Mouse (Mus musculus) midbrain, embryonic 15.5 days (tissue): ENCODE measurements at regions not wholly inside any gene's neighbourhood (a gene's known extent, or its start where the extent isn't known, plus 50 kb on each side); places are given as distances from the start of the nearest gene placed in this dataset.

Experiments used
- ATAC-seq: fragments of 200-750 bp; cut with Nextera tagmentation; replicated peaks from 2 replicates; pipeline ENCODE4 v1.8.0; 2017; ENCODE audit warnings: moderate TSS enrichment
- H3K27ac ChIP-seq: fragments of 300-500 bp; sonication (generic); 2 replicates; pipeline ENCODE4 v1.5.1; 2015; ENCODE audit warnings: mild to moderate bottlenecking, inconsistent platforms
- H3K27me3 ChIP-seq: fragments of 300-500 bp; sonication (generic); replicated peaks from 2 replicates; pipeline ENCODE4 v1.6.1; 2015; ENCODE audit warnings: inconsistent platforms
- H3K36me3 ChIP-seq: fragments of 300-500 bp; sonication (generic); replicated peaks from 2 replicates; pipeline ENCODE4 v1.6.1; 2015; ENCODE audit warnings: inconsistent platforms
- H3K4me1 ChIP-seq: fragments of 300-500 bp; sonication (generic); 2 replicates; pipeline ENCODE4 v1.6.1; 2015; ENCODE audit warnings: inconsistent platforms
- H3K4me2 ChIP-seq: fragments of 300-500 bp; sonication (generic); 2 replicates; pipeline ENCODE4 v1.6.1; 2015; ENCODE audit warnings: inconsistent platforms, mild to moderate bottlenecking, moderate library complexity
- H3K4me3 ChIP-seq: fragments of 300-500 bp; sonication (generic); 2 replicates; pipeline ENCODE4 v1.5.1; 2015; ENCODE audit warnings: mild to moderate bottlenecking, inconsistent platforms
- H3K9ac ChIP-seq: fragments of 300-500 bp; sonication (generic); 2 replicates; pipeline ENCODE4 v1.6.1; 2015; ENCODE audit warnings: mild to moderate bottlenecking, inconsistent platforms
- H3K9me3 ChIP-seq: fragments of 300-500 bp; sonication (generic); 2 replicates; pipeline ENCODE4 v1.6.1; 2016; ENCODE audit warnings: inconsistent platforms
- WGBS: fragments of 180-500 bp; shearing (Covaris S2); methylation state at CpG from one replicate; pipeline ENCODE4 v1.1.7; 2015; ENCODE audit warnings: mixed read lengths; 5-methylcytosine and 5-hydroxymethylcytosine counted together

GRCm38 (mm10) chr1:184590634-184591033 lies 141.8 kb downstream of the Hlx start:
- no peak overlapping the region for H3K27ac ChIP-seq
- no peak overlapping the region for H3K4me2 ChIP-seq
- no peaks in the 10 kb centered on the region for H3K36me3 ChIP-seq
- ATAC-seq: no peak
- no peaks in the 10 kb centered on the region for H3K27me3 ChIP-seq
- WGBS: 71% methylated on average over 7 of the region's 7 CpGs
- H3K4me3 ChIP-seq: no peak overlapping the region
- no peaks in the 10 kb centered on the region for H3K9me3 ChIP-seq
- no peaks in the 10 kb centered on the region for H3K4me1 ChIP-seq
- no peak overlapping the region for H3K9ac ChIP-seq

GRCm38 (mm10) chr1:184589277-184589676 lies 143.1 kb downstream of the Hlx start:
- Histone ChIP-seq H3K9ac (no peak overlapping the region), H3K9me3 (no peaks in the 10 kb centered on the region), H3K36me3 (no peaks in the 10 kb centered on the region), H3K4me3 (no peak overlapping the region), H3K4me1 (no peaks in the 10 kb centered on the region), H3K4me2 (no peak overlapping the region), H3K27me3 (no peaks in the 10 kb centered on the region), H3K27ac (no peak overlapping the region)
- ATAC-seq: no peak
- WGBS: 80% methylated on average over 4 of the region's 4 CpGs

DNA sequence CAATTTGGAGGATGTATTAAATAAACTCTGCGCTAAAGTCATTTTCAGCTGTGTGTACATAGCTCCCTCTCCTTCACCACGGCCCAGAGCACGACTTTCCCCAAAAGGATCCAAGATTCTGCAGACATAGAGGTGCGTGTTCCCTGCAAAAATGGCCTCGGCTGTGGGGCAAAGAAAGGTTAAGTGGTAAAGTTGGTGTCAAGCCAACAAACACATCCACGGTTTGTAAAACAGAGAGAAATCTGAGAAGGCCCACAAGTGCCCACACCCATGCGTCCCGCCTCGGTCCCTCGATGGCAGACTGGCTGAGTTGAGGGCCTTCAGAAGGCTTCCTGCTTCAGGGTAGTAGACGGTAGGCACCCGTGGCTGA lies 147.9 kb downstream of the Hlx start:
- Histone ChIP-seq H3K27me3 (no peaks in the 10 kb centered on the region), H3K9ac (no peak overlapping the region), H3K4me1 (no peaks in the 10 kb centered on the region), H3K36me3 (no peaks in the 10 kb centered on the region), H3K27ac (no peak overlapping the region), H3K9me3 (no peaks in the 10 kb centered on the region), H3K4me3 (no peak overlapping the region), H3K4me2 (no peak overlapping the region)
- no peak for ATAC-seq
- WGBS: 86% methylated on average over 12 of the region's 12 CpGs

GRCm38 (mm10) chr1:184583751-184584504 lies 148.5 kb downstream of the Hlx start:
- Histone ChIP-seq H3K4me2 (no peak overlapping the region), H3K9ac (no peak overlapping the region), H3K4me3 (no peak overlapping the region), H3K27ac (no peak overlapping the region), H3K36me3 (no peaks in the 10 kb centered on the region), H3K27me3 (no peaks in the 10 kb centered on the region), H3K9me3 (no peaks in the 10 kb centered on the region), H3K4me1 (no peaks in the 10 kb centered on the region)
- 82% methylated on average over 6 of the region's 6 CpGs for WGBS
- no peak for ATAC-seq

GRCm38 (mm10) chr1:184579475-184579874 lies 152.9 kb downstream of the Hlx start:
- Histone ChIP-seq H3K9ac (no peak overlapping the region), H3K36me3 (no peaks in the 10 kb centered on the region), H3K27me3 (no peaks in the 10 kb centered on the region), H3K4me2 (no peak overlapping the region), H3K9me3 (no peaks in the 10 kb centered on the region), H3K4me1 (no peaks in the 10 kb centered on the region), H3K27ac (no peak overlapping the region), H3K4me3 (no peak overlapping the region)
- no peak for ATAC-seq
- 93% methylated on average over 3 of the region's 3 CpGs for WGBS

- H3K4me3 ChIP-seq: no peak overlapping the region
- no peak for ATAC-seq
Measured at GRCm38 (mm10) chr1:184576527-184576926, 155.9 kb downstream of the Hlx start.

GRCm38 (mm10) chr1:184573325-184573724 lies 159.1 kb downstream of the Hlx start:
- H3K4me1 ChIP-seq: no peaks in the 10 kb centered on the region
- H3K9ac ChIP-seq: no peak overlapping the region
- H3K36me3 ChIP-seq: no peaks in the 10 kb centered on the region
- no peaks in the 10 kb centered on the region for H3K27me3 ChIP-seq
- ATAC-seq: no peak
- 79% methylated on average over 7 of the region's 7 CpGs for WGBS
- H3K4me3 ChIP-seq: no peak overlapping the region
- no peak overlapping the region for H3K27ac ChIP-seq
- no peaks in the 10 kb centered on the region for H3K9me3 ChIP-seq
- no peak overlapping the region for H3K4me2 ChIP-seq

More at GRCm38 (mm10) chr1:184576527-184576926, 155.9 kb downstream of the Hlx start:
- Histone ChIP-seq H3K27me3 (no peaks in the 10 kb centered on the region), H3K36me3 (no peaks in the 10 kb centered on the region), H3K4me2 (no peak overlapping the region), H3K27ac (no peak overlapping the region), H3K9ac (no peak overlapping the region), H3K4me1 (no peaks in the 10 kb centered on the region), H3K9me3 (no peaks in the 10 kb centered on the region)
- WGBS: 78% methylated on average over 7 of the region's 7 CpGs

- Histone ChIP-seq H3K4me2 (no peak overlapping the region), H3K4me1 (no peaks in the 10 kb centered on the region), H3K4me3 (no peak overlapping the region), H3K27ac (no peak overlapping the region), H3K9ac (no peak overlapping the region), H3K36me3 (no peaks in the 10 kb centered on the region), H3K27me3 (no peaks in the 10 kb centered on the region), H3K9me3 (no peaks in the 10 kb centered on the region)
- WGBS: 90% methylated on average over 5 of the region's 5 CpGs
- ATAC-seq: no peak
Measured at GRCm38 (mm10) chr1:184570681-184571080, 161.7 kb downstream of the Hlx start.

DNA sequence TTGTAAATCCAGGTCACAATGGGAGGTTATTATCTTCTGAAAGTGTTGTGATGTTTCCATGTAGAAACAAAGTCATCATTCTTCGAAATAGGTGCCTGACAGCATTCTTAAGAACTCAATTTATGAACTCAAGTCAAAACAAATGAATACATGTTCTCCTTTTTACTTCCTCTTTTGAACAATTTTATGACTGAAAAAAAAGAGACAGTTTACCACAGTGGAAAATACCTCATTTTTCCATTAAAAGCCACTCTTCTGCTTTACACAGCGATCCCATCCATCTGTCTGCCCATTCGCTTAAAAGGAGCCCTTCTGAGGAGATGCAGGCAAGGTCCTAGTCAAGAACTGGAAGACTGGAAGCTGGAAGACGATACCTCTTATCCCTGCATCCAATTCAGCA lies 169.5 kb downstream of the Hlx start:
- Histone ChIP-seq H3K27me3 (no peaks in the 10 kb centered on the region), H3K4me2 (no peak overlapping the region), H3K9ac (no peak overlapping the region), H3K27ac (no peak overlapping the region), H3K36me3 (no peaks in the 10 kb centered on the region), H3K9me3 (no peaks in the 10 kb centered on the region), H3K4me1 (no peaks in the 10 kb centered on the region), H3K4me3 (no peak overlapping the region)
- no peak for ATAC-seq
- 95% methylated on average over 4 of the region's 4 CpGs for WGBS

GRCm38 (mm10) chr1:184562239-184562638 lies 170.2 kb downstream of the Hlx start:
- no peaks in the 10 kb centered on the region for H3K4me1 ChIP-seq
- WGBS: 97% methylated on average over 5 of the region's 5 CpGs
- ATAC-seq: no peak
- no peaks in the 10 kb centered on the region for H3K27me3 ChIP-seq
- no peak overlapping the region for H3K9ac ChIP-seq
- no peak overlapping the region for H3K4me3 ChIP-seq
- H3K36me3 ChIP-seq: no peaks in the 10 kb centered on the region
- H3K9me3 ChIP-seq: no peaks in the 10 kb centered on the region
- H3K27ac ChIP-seq: no peak overlapping the region
- H3K4me2 ChIP-seq: no peak overlapping the region

GRCm38 (mm10) chr1:184559543-184559942 lies 172.9 kb downstream of the Hlx start:
- no peaks in the 10 kb centered on the region for H3K36me3 ChIP-seq
- no peak overlapping the region for H3K9ac ChIP-seq
- ATAC-seq: no peak
- no peaks in the 10 kb centered on the region for H3K4me1 ChIP-seq
- H3K4me3 ChIP-seq: no peak overlapping the region
- H3K4me2 ChIP-seq: no peak overlapping the region
- no peaks in the 10 kb centered on the region for H3K27me3 ChIP-seq
- no peak overlapping the region for H3K27ac ChIP-seq
- 66% methylated on average over 7 of the region's 7 CpGs for WGBS
- H3K9me3 ChIP-seq: no peaks in the 10 kb centered on the region

DNA sequence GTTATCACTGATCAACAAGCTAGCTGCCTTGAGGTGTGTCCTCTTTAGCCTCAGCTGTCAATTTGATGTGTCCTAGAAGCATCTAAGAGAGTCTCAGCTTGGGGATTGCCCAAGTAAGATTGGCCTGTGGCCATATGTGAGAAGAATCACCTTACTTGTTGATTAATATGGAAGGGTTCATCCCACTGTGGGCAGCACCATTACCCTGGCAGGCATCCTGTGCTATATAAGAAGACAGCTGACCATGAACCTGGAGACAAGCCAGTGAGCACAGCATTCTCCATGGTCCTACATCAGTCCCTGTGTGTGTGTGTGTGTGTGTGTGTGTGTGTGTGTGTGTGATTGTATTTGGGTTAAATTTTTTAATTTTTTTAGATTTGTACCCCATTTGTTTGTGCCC lies 178.6 kb downstream of the Hlx start:
- Histone ChIP-seq H3K4me3 (no peak overlapping the region), H3K9ac (no peak overlapping the region), H3K4me1 (no peaks in the 10 kb centered on the region), H3K27me3 (no peaks in the 10 kb centered on the region), H3K36me3 (no peaks in the 10 kb centered on the region), H3K9me3 (no peaks in the 10 kb centered on the region), H3K4me2 (no peak overlapping the region), H3K27ac (no peak overlapping the region)
- no peak for ATAC-seq

DNA sequence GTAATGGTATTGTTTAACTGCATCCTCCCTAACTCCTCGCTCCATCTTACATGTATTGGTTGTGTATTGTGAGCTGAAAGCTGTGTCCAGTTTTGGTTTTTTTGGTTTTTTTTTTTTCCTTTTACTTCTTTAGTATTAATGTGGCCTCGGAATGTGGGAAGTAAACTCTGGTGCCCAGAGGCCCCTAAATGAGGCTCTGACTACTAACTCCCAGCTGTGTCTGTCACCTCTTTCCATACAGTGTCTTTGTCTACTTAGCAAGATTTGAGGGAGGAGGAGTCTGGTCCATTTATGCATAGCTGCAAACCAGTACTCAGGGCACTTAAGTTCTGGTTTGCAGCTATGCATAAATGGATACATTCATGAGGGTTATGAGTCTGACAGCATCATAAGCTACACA lies 181.9 kb downstream of the Hlx start:
- Histone ChIP-seq H3K4me3 (no peak overlapping the region), H3K4me2 (no peak overlapping the region)
- ATAC-seq: no peak

More for the DNA sequence above, 181.9 kb downstream of the Hlx start:
- H3K4me1 ChIP-seq: no peaks in the 10 kb centered on the region
- H3K36me3 ChIP-seq: no peaks in the 10 kb centered on the region
- no peaks in the 10 kb centered on the region for H3K27me3 ChIP-seq
- H3K9ac ChIP-seq: no peak overlapping the region
- no peaks in the 10 kb centered on the region for H3K9me3 ChIP-seq
- no peak overlapping the region for H3K27ac ChIP-seq
- 89% methylated on average over 2 of the region's 2 CpGs for WGBS
